Mouse (Mus musculus): ENCODE results near the gene Bex2. TPM values are rescaled to one million over a fixed set of nuclear protein-coding genes. Genes with fewer than 3 reads are reported as not detected.

The Bex2 gene
- total and polyA plus RNA-seq, 3 experiments, result not detected

- in situ Hi-C loops (cut with MboI; ENCODE audit: low pct_ligation_motif_present, low pct_unique_long_range_greater_than_20kb, low sequenced_read_pairs) (no loop called here), dilution Hi-C loops (cut with MboI; ENCODE audit: extremely low pct_ligation_motif_present, extremely low pct_unique_long_range_greater_than_20kb, low sequenced_read_pairs) (no loop called here)
- no peak overlapping the region for H3K4me3 ChIP-seq (replicated peaks in 1 of 3; ENCODE audit: low read depth in 2 of 3, low read length in 2 of 3, poor library complexity in 1 of 3)
- TF ChIP-seq CTCF (conservative IDR thresholded peaks at IDR 0.05 in 1 of 2, IDR thresholded peaks at IDR 0.05 in 1 of 2; ENCODE audit: low read depth in 2 of 2, low read length in 2 of 2) (peak in 1 of 2 experiments; percentile 64; a peak in 3 of 4 replicates), POLR2A (IDR thresholded peaks at IDR 0.05; ENCODE audit: low read depth, low read length) (no peak), SMC3 (IDR thresholded peaks at IDR 0.05; ENCODE audit: low read depth, low read length) (peak; percentile 58), RAD21 (IDR thresholded peaks at IDR 0.05; ENCODE audit: low read depth, low read length) (peak; percentile 55), JUND (conservative IDR thresholded peaks at IDR 0.05; ENCODE audit: low read depth, low read length) (no peak), IRF4 (IDR thresholded peaks at IDR 0.05; ENCODE audit: low read depth, low read length) (no peak)
- peak; percentile 35 for DNase-seq (ENCODE audit: extremely low read depth)
- H3K9me3 ChIP-seq (replicated peaks; ENCODE audit: low read length), result no peaks in the 10 kb centered on the region
- no peaks in the 10 kb centered on the region for H3K27me3 ChIP-seq (replicated peaks)
- H3K9ac ChIP-seq (ENCODE audit: insufficient read depth, low read depth), result no peak overlapping the region
- no peaks in the 10 kb centered on the region for H3K79me2 ChIP-seq (replicated peaks; ENCODE audit: control insufficient read depth, extremely low read depth, insufficient read depth, poor library complexity, severe bottlenecking)
- H3K4me1 ChIP-seq (ENCODE audit: control insufficient read depth in 1 of 2, insufficient read depth in 2 of 2), result no peaks in the 10 kb centered on the region
- H3K36me3 ChIP-seq (replicated peaks in 1 of 2; ENCODE audit: control insufficient read depth in 1 of 2, insufficient read depth in 1 of 2, low read length in 1 of 2), result no peaks in the 10 kb centered on the region
- no peak overlapping the region for H3K27ac ChIP-seq (ENCODE audit: insufficient read depth, low read depth)
- H3K4me2 ChIP-seq (ENCODE audit: insufficient read depth, low read depth, poor library complexity, severe bottlenecking), result peak overlapping the region; percentile 29; the same call in 1 of the 2 replicates
Observed at GRCm38 (mm10) chrX:136107942-136108341, 39.9 kb upstream of the Bex2 start.

DNA sequence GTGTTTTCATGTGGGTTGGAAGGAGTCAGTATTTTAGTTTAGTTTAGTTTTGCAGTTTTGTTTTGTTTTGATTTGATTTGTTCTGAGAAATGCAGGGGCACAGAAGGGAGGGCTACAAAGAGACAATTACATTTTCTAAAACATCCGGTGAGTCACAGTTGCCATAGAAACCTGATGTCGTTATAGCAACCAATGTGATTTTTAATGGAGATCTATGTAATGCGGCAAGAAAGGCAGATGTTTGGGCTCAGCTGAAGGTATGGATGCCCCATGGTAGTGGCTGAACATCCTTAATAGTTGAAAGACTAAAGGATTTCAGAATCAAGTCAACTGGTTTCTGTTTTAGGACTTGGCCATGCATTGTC, 36.7 kb upstream of the Bex2 start:
- no peak overlapping the region for H3K4me2 ChIP-seq (ENCODE audit: insufficient read depth, low read depth, poor library complexity, severe bottlenecking)
- no peak overlapping the region for H3K4me3 ChIP-seq (replicated peaks in 1 of 3; ENCODE audit: low read depth in 2 of 3, low read length in 2 of 3, poor library complexity in 1 of 3)
- H3K9ac ChIP-seq (ENCODE audit: insufficient read depth, low read depth), result no peak overlapping the region
- no peaks in the 10 kb centered on the region for H3K79me2 ChIP-seq (replicated peaks; ENCODE audit: control insufficient read depth, extremely low read depth, insufficient read depth, poor library complexity, severe bottlenecking)
- no peaks in the 10 kb centered on the region for H3K27me3 ChIP-seq (replicated peaks)
- no peak for TF ChIP-seq NRF1 (IDR thresholded peaks at IDR 0.05; ENCODE audit: low read depth, low read length)
- in situ Hi-C loops (cut with MboI; ENCODE audit: low pct_ligation_motif_present, low pct_unique_long_range_greater_than_20kb, low sequenced_read_pairs), result no loop called here
- dilution Hi-C loops (cut with MboI; ENCODE audit: extremely low pct_ligation_motif_present, extremely low pct_unique_long_range_greater_than_20kb, low sequenced_read_pairs), result no loop called here
- H3K9me3 ChIP-seq (replicated peaks; ENCODE audit: low read length), result no peaks in the 10 kb centered on the region
- DNase-seq (ENCODE audit: extremely low read depth), result no peak
- no peak overlapping the region for H3K27ac ChIP-seq (ENCODE audit: insufficient read depth, low read depth)
- H3K4me1 ChIP-seq (ENCODE audit: control insufficient read depth in 1 of 2, insufficient read depth in 2 of 2), result no peaks in the 10 kb centered on the region
- H3K36me3 ChIP-seq (replicated peaks in 1 of 2; ENCODE audit: control insufficient read depth in 1 of 2, insufficient read depth in 1 of 2, low read length in 1 of 2), result no peaks in the 10 kb centered on the region

DNA sequence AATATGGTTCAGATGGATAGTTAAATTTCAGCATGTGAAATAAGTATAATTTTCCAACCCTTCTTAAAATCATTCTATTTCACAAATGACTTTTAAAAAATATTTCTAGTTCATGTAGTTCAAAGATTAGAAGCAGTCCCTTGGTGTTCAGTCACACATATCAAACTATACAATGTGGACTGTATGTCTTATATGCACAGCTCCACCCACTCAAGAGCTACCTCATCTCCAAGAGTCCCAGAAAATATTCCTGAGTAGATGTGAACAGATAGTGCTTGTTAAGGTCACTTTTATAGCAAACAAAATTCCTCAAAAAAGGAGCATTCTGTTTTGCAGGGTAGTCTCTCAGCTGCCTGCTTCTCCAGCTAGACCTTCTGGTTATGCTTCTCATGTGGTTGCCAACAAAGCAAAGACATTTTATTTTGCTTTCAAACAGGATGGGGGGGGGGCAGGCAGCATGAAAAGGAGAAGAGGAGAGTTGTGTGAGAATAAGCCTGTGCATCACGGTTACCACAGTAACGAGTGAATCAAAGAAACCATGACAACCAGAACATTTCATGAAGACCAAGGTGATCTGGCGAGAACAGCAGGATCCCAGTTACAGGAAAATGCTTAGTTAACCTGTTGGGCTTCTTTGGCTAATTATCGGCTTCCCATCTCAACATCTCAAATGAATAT, 36.1 kb upstream of the Bex2 start:
- no peak overlapping the region for H3K4me2 ChIP-seq (ENCODE audit: insufficient read depth, low read depth, poor library complexity, severe bottlenecking)
- no peak overlapping the region for H3K4me3 ChIP-seq (replicated peaks in 1 of 3; ENCODE audit: low read depth in 2 of 3, low read length in 2 of 3, poor library complexity in 1 of 3)
- no peak overlapping the region for H3K27ac ChIP-seq (ENCODE audit: insufficient read depth, low read depth)
- H3K4me1 ChIP-seq (ENCODE audit: control insufficient read depth in 1 of 2, insufficient read depth in 2 of 2), result no peaks in the 10 kb centered on the region
- H3K9me3 ChIP-seq (replicated peaks; ENCODE audit: low read length), result no peaks in the 10 kb centered on the region
- dilution Hi-C loops (cut with MboI; ENCODE audit: extremely low pct_ligation_motif_present, extremely low pct_unique_long_range_greater_than_20kb, low sequenced_read_pairs) (no loop called here), in situ Hi-C loops (cut with MboI; ENCODE audit: low pct_ligation_motif_present, low pct_unique_long_range_greater_than_20kb, low sequenced_read_pairs) (no loop called here)
- no peaks in the 10 kb centered on the region for H3K36me3 ChIP-seq (replicated peaks in 1 of 2; ENCODE audit: control insufficient read depth in 1 of 2, insufficient read depth in 1 of 2, low read length in 1 of 2)
- TF ChIP-seq GABPA (IDR thresholded peaks at IDR 0.05; ENCODE audit: insufficient replicate concordance, low read depth, low read length), result no peak
- no peak for TF ChIP-seq POLR2AphosphoS2 (IDR thresholded peaks at IDR 0.05; ENCODE audit: low read depth, low read length)
- no peak for TF ChIP-seq ETS1 (conservative IDR thresholded peaks at IDR 0.05; ENCODE audit: low read depth, low read length)
- TF ChIP-seq POLR2A (IDR thresholded peaks at IDR 0.05; ENCODE audit: low read depth, low read length), result no peak
- no peak for TF ChIP-seq JUN (IDR thresholded peaks at IDR 0.05; ENCODE audit: insufficient read depth, low read depth, low read length)
- no peak for TF ChIP-seq SMC3 (IDR thresholded peaks at IDR 0.05; ENCODE audit: low read depth, low read length)
- TF ChIP-seq UBTF (IDR thresholded peaks at IDR 0.05; ENCODE audit: low read depth, low read length), result no peak
- no peak for TF ChIP-seq ZNF384 (IDR thresholded peaks at IDR 0.05; ENCODE audit: low read depth, low read length)
- no peak for TF ChIP-seq PAX5 (IDR thresholded peaks at IDR 0.05; ENCODE audit: low read length)
- TF ChIP-seq USF2 (conservative IDR thresholded peaks at IDR 0.05; ENCODE audit: low read depth, low read length), result no peak
- no peak for TF ChIP-seq ZKSCAN1 (IDR thresholded peaks at IDR 0.05; ENCODE audit: borderline replicate concordance, low read depth, low read length)
- no peak for TF ChIP-seq MYC (IDR thresholded peaks at IDR 0.05; ENCODE audit: low read depth, low read length)
- TF ChIP-seq ELF1 (IDR thresholded peaks at IDR 0.05; ENCODE audit: low read depth, low read length), result no peak
- no peak for TF ChIP-seq CTCF (conservative IDR thresholded peaks at IDR 0.05 in 1 of 2, IDR thresholded peaks at IDR 0.05 in 1 of 2; ENCODE audit: low read depth in 2 of 2, low read length in 2 of 2)
- H3K27me3 ChIP-seq (replicated peaks), result no peaks in the 10 kb centered on the region
- H3K79me2 ChIP-seq (replicated peaks; ENCODE audit: control insufficient read depth, extremely low read depth, insufficient read depth, poor library complexity, severe bottlenecking), result no peaks in the 10 kb centered on the region
- H3K9ac ChIP-seq (ENCODE audit: insufficient read depth, low read depth), result no peak overlapping the region
- DNase-seq (ENCODE audit: extremely low read depth), result no peak

Measured in CH12.LX (cell line).